Mouse (Mus musculus): ENCODE results near the gene Hdac2.

Hdac2 gene

GRCm38 (mm10) chr10:36974086-36974675, at the start of gene Hdac2:
Gene Hdac2 (plus strand): TSS chr10:36974544.
- peak; percentile 63 to 89 for DNase-seq (ENCODE audit: low spot score in 2 of 2)

GRCm38 (mm10) chr10:36928212-36928611, 46.1 kb upstream of the Hdac2 start:
- DNase-seq (ENCODE audit: low spot score in 2 of 2) = no peak

- DNase-seq (ENCODE audit: low spot score in 2 of 2) = no peak
Measured at GRCm38 (mm10) chr10:36935863-36936262, 38.5 kb upstream of the Hdac2 start.

GRCm38 (mm10) chr10:36936271-36936670, 38.1 kb upstream of the Hdac2 start:
- DNase-seq (ENCODE audit: low spot score in 2 of 2) = no peak

GRCm38 (mm10) chr10:36951742-36952141, 22.6 kb upstream of the Hdac2 start:
- no peak for DNase-seq (ENCODE audit: low spot score in 2 of 2)

- no peak for DNase-seq (ENCODE audit: low spot score in 2 of 2)
Measured at GRCm38 (mm10) chr10:36952622-36953021, 21.7 kb upstream of the Hdac2 start.

- DNase-seq (ENCODE audit: low spot score in 2 of 2) = no peak
Measured at GRCm38 (mm10) chr10:36959563-36960110, 14.7 kb upstream of the Hdac2 start.

GRCm38 (mm10) chr10:36964406-36964805, 9.9 kb upstream of the Hdac2 start:
- DNase-seq (ENCODE audit: low spot score in 2 of 2) = no peak

GRCm38 (mm10) chr10:36974676-36975520, 554 bp downstream of the Hdac2 start:
- DNase-seq (ENCODE audit: low spot score in 2 of 2) = peak; percentile 45 to 72

- no peak for DNase-seq (ENCODE audit: low spot score in 2 of 2)
Measured at GRCm38 (mm10) chr10:36981866-36982265, 7.5 kb downstream of the Hdac2 start.

- no peak for DNase-seq (ENCODE audit: low spot score in 2 of 2)
Measured at GRCm38 (mm10) chr10:36992149-36992548, 17.8 kb downstream of the Hdac2 start.

GRCm38 (mm10) chr10:37000839-37001238, 26.5 kb downstream of the Hdac2 start:
- DNase-seq (ENCODE audit: low spot score in 2 of 2) = no peak

GRCm38 (mm10) chr10:37014274-37015107, 40.1 kb downstream of the Hdac2 start:
- DNase-seq (ENCODE audit: low spot score in 2 of 2) = peak; percentile 51 to 70

GRCm38 (mm10) chr10:37015729-37016128, 41.4 kb downstream of the Hdac2 start:
- no peak for DNase-seq (ENCODE audit: low spot score in 2 of 2)

GRCm38 (mm10) chr10:37016200-37016599, 41.9 kb downstream of the Hdac2 start:
- DNase-seq (ENCODE audit: low spot score in 2 of 2) = no peak

GRCm38 (mm10) chr10:37024301-37024700, 50.0 kb downstream of the Hdac2 start:
- DNase-seq (ENCODE audit: low spot score in 2 of 2) = no peak

- DNase-seq (ENCODE audit: low spot score in 2 of 2) = no peak
Measured at GRCm38 (mm10) chr10:37028651-37029050, 54.3 kb downstream of the Hdac2 start.

GRCm38 (mm10) chr10:37035090-37035497, 60.8 kb downstream of the Hdac2 start:
- DNase-seq (ENCODE audit: low spot score in 2 of 2) = no peak

GRCm38 (mm10) chr10:37047661-37048098, 73.3 kb downstream of the Hdac2 start:
- no peak for DNase-seq (ENCODE audit: low spot score in 2 of 2)
